Mouse (Mus musculus): ENCODE measurements around the gene Slc24a3.

The Slc24a3 gene

GRCm38 (mm10) chr2:145214086-145214831 lies 46.7 kb downstream of the Slc24a3 start:
- DNase-seq, result no peak

GRCm38 (mm10) chr2:145216580-145216979 lies 49.0 kb downstream of the Slc24a3 start:
- DNase-seq, result no peak

- no peak for DNase-seq
These were observed 49.9 kb downstream of the Slc24a3 start for GRCm38 (mm10) chr2:145217422-145217821.

GRCm38 (mm10) chr2:145219246-145219645 lies 51.7 kb downstream of the Slc24a3 start:
- no peak for DNase-seq

GRCm38 (mm10) chr2:145223646-145224045 lies 56.1 kb downstream of the Slc24a3 start:
- no peak for DNase-seq

- DNase-seq, result peak in 1 of 2 experiments; percentile 17
These were observed 58.1 kb downstream of the Slc24a3 start for GRCm38 (mm10) chr2:145225640-145226039.

GRCm38 (mm10) chr2:145226100-145226499 lies 58.5 kb downstream of the Slc24a3 start:
- DNase-seq, result no peak

- DNase-seq, result no peak
These were observed 59.8 kb downstream of the Slc24a3 start for GRCm38 (mm10) chr2:145227351-145227750.

- no peak for DNase-seq
These were observed 65.4 kb downstream of the Slc24a3 start for GRCm38 (mm10) chr2:145232764-145233484.

- peak in 1 of 2 experiments; percentile 19 for DNase-seq
These were observed 66.2 kb downstream of the Slc24a3 start for GRCm38 (mm10) chr2:145233547-145234398.

GRCm38 (mm10) chr2:145246384-145246783 lies 78.8 kb downstream of the Slc24a3 start:
- no peak for DNase-seq

- DNase-seq, result no peak
These were observed 80.6 kb downstream of the Slc24a3 start for GRCm38 (mm10) chr2:145248185-145248584.

- DNase-seq, result peak; percentile 33 to 39
These were observed 89.8 kb downstream of the Slc24a3 start for GRCm38 (mm10) chr2:145257332-145257731.

- DNase-seq, result no peak
These were observed 90.3 kb downstream of the Slc24a3 start for GRCm38 (mm10) chr2:145257855-145258254.

GRCm38 (mm10) chr2:145260574-145260973 lies 93.0 kb downstream of the Slc24a3 start:
- DNase-seq, result no peak

- no peak for DNase-seq
These were observed 94.6 kb downstream of the Slc24a3 start for GRCm38 (mm10) chr2:145262153-145262552.

GRCm38 (mm10) chr2:145266723-145267122 lies 99.2 kb downstream of the Slc24a3 start:
- no peak for DNase-seq

- no peak for DNase-seq
These were observed 101.4 kb downstream of the Slc24a3 start for GRCm38 (mm10) chr2:145268971-145269370.

GRCm38 (mm10) chr2:145269410-145269809 lies 101.9 kb downstream of the Slc24a3 start:
- no peak for DNase-seq

GRCm38 (mm10) chr2:145274016-145274677 lies 106.6 kb downstream of the Slc24a3 start:
- DNase-seq, result peak; percentile 18 to 31

- no peak for DNase-seq
These were observed 111.8 kb downstream of the Slc24a3 start for GRCm38 (mm10) chr2:145279336-145279735.

GRCm38 (mm10) chr2:145283746-145284145 lies 116.2 kb downstream of the Slc24a3 start:
- no peak for DNase-seq

- no peak for DNase-seq
These were observed 120.9 kb downstream of the Slc24a3 start for GRCm38 (mm10) chr2:145288501-145288900.

Measured in cerebellum, postnatal 36 days (tissue).